Mouse (Mus musculus) B cell, adult 2 months (primary cell): ENCODE measurements around the gene Mup14.
"Not testable (repeated sequence)": the region's sequence is repeated elsewhere in the genome, so short reads cannot be mapped to it uniquely, and the experiment has no call there.

Experiments used
- DNase-seq, 2 experiments: peaks; one replicate each; pipeline ENCODE4 v3.0.0; 2022

Gene Mup14

GRCm38 (mm10) chr4:61303900-61304299 is at the start of gene Mup14:
Mup14 (minus strand) TSS chr4:61304000.
- not testable (repeated sequence) for DNase-seq

GRCm38 (mm10) chr4:61338108-61338507 is 34.3 kb upstream of the Mup14 start:
- not testable (repeated sequence) for DNase-seq
